Mouse (Mus musculus): ENCODE results near the gene Copz1.
A peak's percentile ranks its signal among the peaks of the same experiment; 100 is the strongest.
"Not testable (repeated sequence)": the region's sequence is repeated elsewhere in the genome, so short reads cannot be mapped to it uniquely, and the experiment has no call there.

Copz1 gene

GRCm38 (mm10) chr15:103252660-103253059 lies 19.9 kb upstream of the Copz1 start:
- no peak for DNase-seq

- DNase-seq: no peak
Observed at GRCm38 (mm10) chr15:103253352-103253751, 19.2 kb upstream of the Copz1 start.

- DNase-seq: peak; percentile 27
Observed at GRCm38 (mm10) chr15:103255169-103255568, 17.3 kb upstream of the Copz1 start.

GRCm38 (mm10) chr15:103256210-103256986 lies 16.1 kb upstream of the Copz1 start:
- no peak for DNase-seq

GRCm38 (mm10) chr15:103257790-103258728 lies 14.5 kb upstream of the Copz1 start, which contains the start of gene Nfe2:
TSS of gene Nfe2 (minus strand) at chr15:103258403.
- peak; percentile 70 for DNase-seq

- no peak for DNase-seq
Observed at GRCm38 (mm10) chr15:103259162-103259561, 13.4 kb upstream of the Copz1 start.

- DNase-seq: peak; percentile 26
Observed at GRCm38 (mm10) chr15:103259989-103260388, 12.5 kb upstream of the Copz1 start.

GRCm38 (mm10) chr15:103264794-103265193 lies 7.7 kb upstream of the Copz1 start:
- DNase-seq: no peak

GRCm38 (mm10) chr15:103268903-103269302 lies 3.6 kb upstream of the Copz1 start:
- no peak for DNase-seq

- not testable (repeated sequence) for DNase-seq
Observed at GRCm38 (mm10) chr15:103275943-103276342, 3.4 kb downstream of the Copz1 start.

- DNase-seq: no peak
Observed at GRCm38 (mm10) chr15:103277949-103278348, 5.4 kb downstream of the Copz1 start.

- DNase-seq: no peak
Observed at GRCm38 (mm10) chr15:103279750-103280149, 7.2 kb downstream of the Copz1 start.

GRCm38 (mm10) chr15:103280817-103281464 lies 8.4 kb downstream of the Copz1 start:
- DNase-seq: no peak

- DNase-seq: no peak
Observed at GRCm38 (mm10) chr15:103281465-103282205, 9.1 kb downstream of the Copz1 start.

GRCm38 (mm10) chr15:103284066-103284465 lies 11.6 kb downstream of the Copz1 start:
- no peak for DNase-seq

GRCm38 (mm10) chr15:103284647-103285046 lies 12.1 kb downstream of the Copz1 start:
- DNase-seq: no peak

GRCm38 (mm10) chr15:103285778-103286417 lies 13.4 kb downstream of the Copz1 start:
- DNase-seq: no peak

GRCm38 (mm10) chr15:103289600-103289999 lies 17.1 kb downstream of the Copz1 start:
- DNase-seq: no peak

GRCm38 (mm10) chr15:103290417-103290816 lies 17.9 kb downstream of the Copz1 start:
- DNase-seq: no peak

GRCm38 (mm10) chr15:103290843-103291242 lies 18.3 kb downstream of the Copz1 start:
- no peak for DNase-seq

GRCm38 (mm10) chr15:103292673-103293345 lies 20.3 kb downstream of the Copz1 start:
- no peak for DNase-seq
